ENCODE assay signal across 14 mouse cellular contexts in the genomic region with DNA sequence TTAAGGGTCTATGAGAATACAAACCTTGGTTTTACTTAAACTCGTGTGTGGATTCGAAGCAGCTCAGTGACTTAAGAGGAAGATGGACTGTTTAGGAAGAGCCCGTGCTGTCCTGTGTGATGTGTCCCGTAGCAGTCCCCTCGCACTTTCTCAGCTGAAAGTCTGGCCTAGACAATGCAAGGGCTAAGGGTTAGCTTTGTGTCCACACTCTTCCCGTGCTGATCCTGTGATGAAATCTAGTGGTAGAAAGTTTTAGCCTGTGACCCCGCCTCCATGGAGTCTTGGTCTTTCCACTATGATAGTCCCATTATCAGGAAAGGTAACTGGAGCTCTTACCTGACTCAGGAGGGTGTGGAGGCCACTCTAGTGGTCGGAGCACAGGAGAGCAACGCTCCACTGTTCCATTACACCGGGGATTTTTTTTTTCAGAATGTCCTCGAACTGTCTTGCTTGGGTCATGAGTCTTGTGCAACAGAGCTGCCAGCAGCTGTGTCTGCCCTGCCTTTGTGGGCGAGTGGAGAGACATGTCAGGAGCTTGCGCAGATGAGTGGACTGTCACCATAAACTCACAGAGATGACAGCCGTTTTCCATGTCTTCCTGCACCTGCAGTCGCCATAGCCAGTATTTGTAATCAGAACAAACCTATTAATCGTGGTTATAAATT. TPM values are rescaled to one million over a fixed set of nuclear protein-coding genes. Genes with fewer than 3 reads are reported as not detected.
DNase-seq lines count a peak whose midpoint lies in the region; ATAC-seq and TF ChIP-seq lines count a peak whose summit lies in the region.
"Had no signal": no experiment of that assay in that cellular context is flagged by ENCODE, and none has a peak within 500 bp of the region (broad histone marks: within the 10 kb centered on the region; RNA-seq: fewer than 3 reads in every experiment).

No protein-coding gene starts in this region.

- 72% methylated on average over 16 of the region's 16 CpGs for WGBS in heart, embryonic 16.5 days
- WGBS in heart, embryonic 10.5 days, result 84% methylated on average over 16 of the region's 16 CpGs
- 66% methylated on average over 16 of the region's 16 CpGs for WGBS in intestine, postnatal 0 days

- H3K27ac ChIP-seq in heart, embryonic 16.5 days (ENCODE audit: low read length), result peak overlapping the region; percentile 67
- no peak overlapping the region for H3K27ac ChIP-seq in heart, embryonic 10.5 days
- no peak overlapping the region for H3K27ac ChIP-seq in intestine, postnatal 0 days (ENCODE audit: low read depth, low read length)
- H3K27ac ChIP-seq: limb, embryonic 10.5 days; midbrain, embryonic 13.5 days; stomach, postnatal 0 days had no signal

- H3K4me2 ChIP-seq in heart, embryonic 16.5 days (ENCODE audit: low read depth, low read length), result no peak overlapping the region
- H3K4me2 ChIP-seq in intestine, postnatal 0 days (replicated peaks; ENCODE audit: low read depth), result no peak overlapping the region
- H3K4me2 ChIP-seq: embryonic facial prominence, embryonic 15.5 days; midbrain, embryonic 13.5 days had no signal

- ATAC-seq in heart, embryonic 16.5 days (replicated peaks; ENCODE audit: extremely low read depth, insufficient read depth, low FRiP score), result no peak; the same call in 1 of the 2 replicates
- peak; percentile 60 for ATAC-seq in intestine, postnatal 0 days
- ATAC-seq: midbrain, embryonic 13.5 days had no signal

- peaks cover 7% of the 10 kb centered on the region for H3K36me3 ChIP-seq in heart, embryonic 16.5 days (ENCODE audit: control insufficient read depth, insufficient read depth)
- peaks cover 45% of the 10 kb centered on the region for H3K36me3 ChIP-seq in heart, embryonic 10.5 days
- H3K36me3 ChIP-seq in intestine, postnatal 0 days (ENCODE audit: control insufficient read depth, insufficient read depth), result peaks cover 19% of the 10 kb centered on the region

- no peaks in the 10 kb centered on the region for H3K9me3 ChIP-seq in heart, embryonic 16.5 days (replicated peaks; ENCODE audit: control insufficient read depth, low read length)
- no peaks in the 10 kb centered on the region for H3K9me3 ChIP-seq in heart, embryonic 10.5 days
- no peaks in the 10 kb centered on the region for H3K9me3 ChIP-seq in intestine, postnatal 0 days (ENCODE audit: control insufficient read depth)
- H3K9me3 ChIP-seq: embryonic facial prominence, embryonic 15.5 days; limb, embryonic 10.5 days; midbrain, embryonic 13.5 days had no signal

- no peak overlapping the region for H3K4me3 ChIP-seq in heart, embryonic 16.5 days (ENCODE audit: low read length)
- no peak overlapping the region for H3K4me3 ChIP-seq in heart, embryonic 10.5 days
- no peak overlapping the region for H3K4me3 ChIP-seq in intestine, postnatal 0 days (ENCODE audit: low read depth, low read length)
- H3K4me3 ChIP-seq: embryonic facial prominence, embryonic 15.5 days; limb, embryonic 10.5 days; midbrain, embryonic 13.5 days had no signal

- peak; percentile 72 for DNase-seq in adrenal gland, adult 2 months
- no peak for DNase-seq in adrenal gland, postnatal 25 days
- DNase-seq in heart, embryonic 10.5 days (ENCODE audit: low spot score), result no peak
- DNase-seq in 416B (ENCODE audit: low read depth), result peak; percentile 69
- DNase-seq in neural tube, embryonic 10.5 days (ENCODE audit: extremely low spot score, low spot score), result no peak
- no peak for DNase-seq in spleen, postnatal 14 days (ENCODE audit: low spot score in 2 of 2)
- DNase-seq: cerebellum, adult 9-10 months; thymus, postnatal 25 days had no signal

- peaks cover 48% of the 10 kb centered on the region for H3K4me1 ChIP-seq in heart, embryonic 16.5 days (ENCODE audit: control insufficient read depth, insufficient read depth, low read length)
- H3K4me1 ChIP-seq in heart, embryonic 10.5 days, result peaks cover 39% of the 10 kb centered on the region
- no peaks in the 10 kb centered on the region for H3K4me1 ChIP-seq in intestine, postnatal 0 days (replicated peaks; ENCODE audit: control insufficient read depth, insufficient read depth, low read length)

- TF ChIP-seq CTCF in intestine, postnatal 0 days (IDR thresholded peaks at IDR 0.05; ENCODE audit: low read depth), result no peak

- no peaks in the 10 kb centered on the region for H3K27me3 ChIP-seq in heart, embryonic 16.5 days (ENCODE audit: control insufficient read depth, insufficient read depth, low read length)
- H3K27me3 ChIP-seq in heart, embryonic 10.5 days (ENCODE audit: insufficient read depth, poor library complexity, severe bottlenecking), result no peaks in the 10 kb centered on the region
- H3K27me3 ChIP-seq in intestine, postnatal 0 days (replicated peaks; ENCODE audit: control insufficient read depth, insufficient read depth, low read length), result no peaks in the 10 kb centered on the region
- H3K27me3 ChIP-seq: embryonic facial prominence, embryonic 15.5 days; midbrain, embryonic 13.5 days had no signal

- H3K9ac ChIP-seq in heart, embryonic 16.5 days (ENCODE audit: low read length), result peak overlapping the region; percentile 8; the same call in 1 of the 2 replicates
- no peak overlapping the region for H3K9ac ChIP-seq in intestine, postnatal 0 days (ENCODE audit: low read depth, low read length)
- H3K9ac ChIP-seq: embryonic facial prominence, embryonic 15.5 days; midbrain, embryonic 13.5 days had no signal

RNA-seq across cellular contexts. Expression of a gene that starts 11.1 kb away (rescaled TPM):
- 10 to 100 TPM; 18.1 to 36.7 TPM for total RNA-seq in adrenal gland, adult 2 months (2021)
- 16.6 and 21.5 TPM in 2 replicates for polyA plus RNA-seq in adrenal gland, adult 2 months (2012; rRNA removed)
- 17.9 and 20.2 TPM in 2 replicates for total RNA-seq in adrenal gland, postnatal 25 days (2021)
- 20.4 and 23.2 TPM in 2 replicates for polyA plus RNA-seq in heart, embryonic 16.5 days (2015; fragmentation: Nextera tagmentation; extraction: Ambion mirVana)
- polyA plus RNA-seq in heart, embryonic 10.5 days (2016; fragmentation: Nextera tagmentation; extraction: Ambion mirVana), result 16.9 and 17.4 TPM in 2 replicates
- 7.3 and 7.5 TPM in 2 replicates for polyA plus RNA-seq in intestine, postnatal 0 days (2015; fragmentation: Nextera tagmentation; extraction: Ambion mirVana)

Comparison
In these comparisons a context has a peak if more than half of its experiments do, and no peak if none do; other contexts are left out.
1. DNase-seq: peak in adrenal gland, adult 2 months (single experiment) and 416B (single experiment); none in adrenal gland, postnatal 25 days (single experiment), heart, embryonic 10.5 days (single experiment), neural tube, embryonic 10.5 days (single experiment) and spleen, postnatal 14 days (0 of 2).